Mouse (Mus musculus): Measurements from ENCODE around the gene Egr2. TPM values are rescaled to one million over a fixed set of nuclear protein-coding genes. Genes with fewer than 3 reads are reported as not detected.

Egr2 gene
- 1 to 10 TPM in 1 of 2 experiments, under 1 TPM in 1; 0.11 to 3.7 TPM for polyA plus RNA-seq (2012; fragmentation: generic; extraction: Trizol)

GRCm38 (mm10) chr10:67535256-67535655 lies at the start of gene Egr2:
Gene Egr2 (plus strand): TSS chr10:67535475.

GRCm38 (mm10) chr10:67548877-67549731 lies 13.8 kb downstream of the Egr2 start, which contains the start of gene Ado:
Gene Ado (minus strand): TSS chr10:67548955.

Other genes with a start within 250 kb of the Egr2 start
- 10 to 100 TPM in 1 of 2 experiments, 1 to 10 TPM in 1; 8.7 to 13.8 TPM for gene Ado, start 13.5 kb downstream of the Egr2 start, polyA plus RNA-seq (2012; fragmentation: generic; extraction: Trizol)

Measured in C3H10T1/2 (cell line).